Mouse (Mus musculus) neutrophil, adult 59 days (primary cell): ENCODE data around the gene Gm17026. TPM values are rescaled to one million over a fixed set of nuclear protein-coding genes. Genes with fewer than 3 reads are reported as not detected.

Experiments used
- total RNA-seq, 2 experiments: library from RNA; stranded (reverse); gene quantifications; 1 replicate in 1 of 2; 2 replicates in 1 of 2; pipeline ENCODE4 v1.2.4; 2023

Gene Gm17026
- total RNA-seq, result not detected

GRCm38 (mm10) chr14:42259948-42260347 is at the start of gene Gm17026:
Gene Gm17026 (minus strand): TSS chr14:42260048.

GRCm38 (mm10) chr14:42297258-42297657 is 37.4 kb upstream of the Gm17026 start, which contains the start of gene Gm9611:
Gene Gm9611 (minus strand): TSS chr14:42297358.

Other genes with a start within 250 kb of the Gm17026 start
- gene Gm7951, start 142.7 kb downstream of the Gm17026 start, total RNA-seq, result not detected
- not detected for gene Gm17027, start 97.4 kb downstream of the Gm17026 start, total RNA-seq
- not detected for gene Gm3573, start 69.3 kb downstream of the Gm17026 start, total RNA-seq
- gene Gm9611, start 37.3 kb upstream of the Gm17026 start, total RNA-seq, result not detected
- not detected for gene Gm7995, start 50.2 kb upstream of the Gm17026 start, total RNA-seq
- gene Gm8005, start 179.6 kb upstream of the Gm17026 start, total RNA-seq, result not detected
- gene Gm8011, start 203.8 kb upstream of the Gm17026 start, total RNA-seq, result not detected
- gene Gm8020, start 242.3 kb upstream of the Gm17026 start, total RNA-seq, result not detected